Mouse (Mus musculus): ENCODE measurements around the gene Ppm1g.
A peak's percentile ranks its signal among the peaks of the same experiment; 100 is the strongest.
"Not testable (repeated sequence)": the region's sequence is repeated elsewhere in the genome, so short reads cannot be mapped to it uniquely, and the experiment has no call there.

Ppm1g gene

GRCm38 (mm10) chr5:31219070-31219469 lies 1.4 kb downstream of the Ppm1g start:
- no peak for DNase-seq (ENCODE audit: low spot score)

- no peak for DNase-seq (ENCODE audit: low spot score)
Observed at GRCm38 (mm10) chr5:31218294-31218693, 2.2 kb downstream of the Ppm1g start.

- not testable (repeated sequence) for DNase-seq (ENCODE audit: low spot score)
Observed at GRCm38 (mm10) chr5:31216554-31216953, 3.9 kb downstream of the Ppm1g start.

GRCm38 (mm10) chr5:31204421-31204820 lies 16.1 kb downstream of the Ppm1g start:
- no peak for DNase-seq (ENCODE audit: low spot score)

GRCm38 (mm10) chr5:31203866-31204265 lies 16.6 kb downstream of the Ppm1g start:
- no peak for DNase-seq (ENCODE audit: low spot score)

GRCm38 (mm10) chr5:31202933-31203332 lies 17.6 kb downstream of the Ppm1g start:
- no peak for DNase-seq (ENCODE audit: low spot score)

- DNase-seq (ENCODE audit: low spot score): peak; percentile 97
Observed at GRCm38 (mm10) chr5:31201742-31202590, 18.5 kb downstream of the Ppm1g start, which contains the start of gene Zfp513. TSS of gene Zfp513 (minus strand) at chr5:31202303.

GRCm38 (mm10) chr5:31201042-31201741 lies 19.3 kb downstream of the Ppm1g start:
- no peak for DNase-seq (ENCODE audit: low spot score)

GRCm38 (mm10) chr5:31200327-31200768 lies 20.1 kb downstream of the Ppm1g start:
- DNase-seq (ENCODE audit: low spot score): no peak

GRCm38 (mm10) chr5:31199893-31200292 lies 20.6 kb downstream of the Ppm1g start:
- no peak for DNase-seq (ENCODE audit: low spot score)

GRCm38 (mm10) chr5:31199321-31199892 lies 21.1 kb downstream of the Ppm1g start:
- no peak for DNase-seq (ENCODE audit: low spot score)

GRCm38 (mm10) chr5:31198616-31199320 lies 21.7 kb downstream of the Ppm1g start:
- no peak for DNase-seq (ENCODE audit: low spot score)

- no peak for DNase-seq (ENCODE audit: low spot score)
Observed at GRCm38 (mm10) chr5:31198170-31198569, 22.3 kb downstream of the Ppm1g start.

GRCm38 (mm10) chr5:31197072-31197471 lies 23.4 kb downstream of the Ppm1g start:
- no peak for DNase-seq (ENCODE audit: low spot score)

- DNase-seq (ENCODE audit: low spot score): no peak
Observed at GRCm38 (mm10) chr5:31196207-31196606, 24.3 kb downstream of the Ppm1g start.

- DNase-seq (ENCODE audit: low spot score): no peak
Observed at GRCm38 (mm10) chr5:31195671-31196070, 24.8 kb downstream of the Ppm1g start.

GRCm38 (mm10) chr5:31194486-31195485 lies 25.7 kb downstream of the Ppm1g start:
- DNase-seq (ENCODE audit: low spot score): no peak

GRCm38 (mm10) chr5:31193631-31194281 lies 26.7 kb downstream of the Ppm1g start:
- no peak for DNase-seq (ENCODE audit: low spot score)

GRCm38 (mm10) chr5:31192939-31193630 lies 27.4 kb downstream of the Ppm1g start, which contains the start of the genes Snx17 and Eif2b4:
TSS of gene Snx17 (plus strand) at chr5:31193227.
TSS of gene Eif2b4 (minus strand) at chr5:31193430.
- DNase-seq (ENCODE audit: low spot score): peak; percentile 99

Data from testis, postnatal 14 days (tissue).